Mouse (Mus musculus): Measurements from ENCODE around the gene Olfr971.
"Not testable (repeated sequence)": the region's sequence is repeated elsewhere in the genome, so short reads cannot be mapped to it uniquely, and the experiment has no call there.

Olfr971 gene

GRCm38 (mm10) chr9:39836576-39836975 is at the start of gene Olfr971:
Olfr971 (plus strand) TSS chr9:39836876.
- DNase-seq, result not testable (repeated sequence)

- no peak for DNase-seq
These were observed 46.1 kb upstream of the Olfr971 start, which contains the start of gene Olfr969 for GRCm38 (mm10) chr9:39790558-39790957. Olfr969 (plus strand) TSS chr9:39790945.

GRCm38 (mm10) chr9:39808560-39808959 is 28.1 kb upstream of the Olfr971 start, which contains the start of gene Olfr970:
Olfr970 (plus strand) TSS chr9:39808860.
- no peak for DNase-seq

GRCm38 (mm10) chr9:39866122-39866521 is 29.4 kb downstream of the Olfr971 start, which contains the start of gene Olfr972:
Olfr972 (plus strand) TSS chr9:39866422.
- no peak for DNase-seq

GRCm38 (mm10) chr9:39871986-39872385 is 35.3 kb downstream of the Olfr971 start:
- DNase-seq, result not testable (repeated sequence)

GRCm38 (mm10) chr9:39877541-39878396 is 41.1 kb downstream of the Olfr971 start:
- not testable (repeated sequence) for DNase-seq

Data from B cell, adult 2 months (primary cell).